Mouse (Mus musculus) stomach, postnatal 0 days (tissue): Measurements from ENCODE around the gene Plekha1.

ENCODE experiments used
- CTCF ChIP-seq: IDR thresholded peaks from 2 replicates; pipeline ENCODE4 v1.5.1; 2016; ENCODE audit warnings: antibody characterized with exemption, low read depth, mild to moderate bottlenecking, moderate library complexity
- EP300 ChIP-seq: optimal IDR thresholded peaks from 2 replicates; pipeline ENCODE3; 2016; ENCODE audit warnings: antibody characterized with exemption

GRCm38 (mm10) chr7:130894931-130895617 is 29.5 kb downstream of the Plekha1 start:
- TF ChIP-seq EP300 = no peak
- no peak for TF ChIP-seq CTCF
